Mouse (Mus musculus) testis, postnatal 14 days (tissue): ENCODE results near the gene Col4a1.

Experiments used
- DNase-seq: peaks from one replicate; pipeline ENCODE4 v3.0.0; 2021; ENCODE audit warnings: low spot score

The Col4a1 gene

DNA sequence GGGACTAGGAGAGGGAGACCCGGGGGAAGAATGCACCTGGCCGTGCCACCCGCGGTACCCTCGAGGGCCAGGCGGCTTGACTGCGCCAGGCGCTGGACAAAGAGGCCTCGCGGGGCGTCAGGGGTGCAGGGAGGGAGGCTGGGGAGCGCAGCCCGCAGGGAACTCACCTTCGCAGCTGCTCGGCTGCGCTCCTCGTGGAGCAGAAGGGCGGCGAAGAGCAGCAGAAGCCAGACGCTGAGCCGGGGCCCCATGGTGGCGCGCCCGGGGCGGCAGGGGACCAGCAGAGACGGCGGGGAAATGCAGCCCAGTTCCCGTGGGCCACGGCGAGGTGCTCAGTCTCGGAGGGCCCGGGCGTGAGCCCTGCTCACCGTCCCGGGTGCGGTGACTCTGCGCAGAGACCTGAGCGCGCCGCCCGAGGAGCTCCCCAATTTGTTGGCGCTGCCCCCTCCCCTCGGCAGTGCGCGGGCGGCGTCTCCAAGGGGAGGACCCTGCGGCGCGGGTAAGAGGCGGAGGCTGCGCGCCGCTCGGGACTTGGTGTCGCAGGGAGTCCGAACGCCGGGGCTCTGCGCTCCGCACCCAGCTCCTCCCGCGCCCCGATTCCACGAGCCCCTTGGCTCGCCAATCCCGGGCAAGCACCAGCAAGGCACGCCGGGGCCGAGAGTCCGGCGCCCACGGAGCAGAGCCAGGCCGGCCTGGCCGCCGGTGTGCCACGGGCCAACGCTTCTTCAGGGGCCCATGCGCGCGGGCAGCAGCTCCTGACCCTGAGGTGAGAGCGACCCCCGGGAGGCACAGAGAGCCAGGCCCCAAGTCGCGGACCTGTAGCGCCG is at the start of gene Col4a1, which contains the start of gene Col4a2:
Gene Col4a1, minus strand, starts transcription at position 478 of the 827 bp plus-strand sequence.
Gene Col4a2, plus strand, starts transcription at position 457 of the 827 bp plus-strand sequence.
- DNase-seq = peak; percentile 63

DNA sequence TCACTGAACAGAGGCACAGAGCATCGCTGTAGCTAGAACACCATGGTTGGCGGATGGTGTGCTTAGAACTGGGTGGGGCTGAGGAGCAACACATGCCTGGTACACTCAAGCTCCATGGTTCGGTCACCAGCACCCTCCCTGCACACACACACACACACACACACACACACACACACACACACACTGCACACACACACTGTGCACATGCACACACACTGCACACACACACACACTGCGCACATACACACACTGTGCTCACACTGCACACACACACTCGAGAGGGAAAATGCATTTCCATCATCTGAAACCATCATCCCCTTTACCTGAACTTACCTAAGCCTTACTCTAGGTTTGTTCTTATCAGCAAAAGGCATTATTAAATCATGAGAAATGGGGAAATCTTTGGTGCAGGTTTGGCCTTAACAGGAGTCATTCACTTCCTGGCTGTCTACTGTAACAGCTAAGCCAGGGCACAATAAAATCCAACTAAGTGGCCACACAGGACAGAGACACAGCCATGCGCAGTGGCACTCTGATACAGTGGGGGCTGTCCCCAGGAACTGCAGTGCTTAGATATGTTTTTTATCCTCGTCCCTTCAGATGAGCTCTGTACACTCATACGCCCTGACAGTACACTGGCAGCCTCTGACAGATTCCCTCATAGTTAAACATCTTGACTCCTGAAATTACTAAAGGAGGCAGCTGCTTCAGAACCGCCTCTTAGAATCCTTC is 49.1 kb upstream of the Col4a1 start:
- DNase-seq = no peak

DNA sequence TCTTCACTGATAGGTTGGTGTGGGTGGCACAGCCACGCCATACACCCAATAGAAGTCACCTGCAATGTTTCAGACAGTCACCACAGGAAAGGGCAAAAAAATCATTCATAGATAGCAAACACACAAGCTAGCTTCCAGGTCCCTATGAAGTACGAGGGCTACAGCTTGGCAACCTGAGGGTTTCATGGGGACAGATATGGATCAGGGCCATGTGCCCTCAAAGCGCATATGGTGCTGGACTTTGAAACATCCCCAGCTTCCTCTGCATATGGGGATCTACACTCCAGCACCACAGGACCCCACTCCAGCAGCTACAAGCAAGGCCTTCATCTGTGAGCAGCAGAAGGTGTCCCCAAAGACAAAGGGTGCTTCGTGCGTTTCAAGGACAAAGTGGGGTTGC is 47.2 kb upstream of the Col4a1 start:
- DNase-seq = no peak

DNA sequence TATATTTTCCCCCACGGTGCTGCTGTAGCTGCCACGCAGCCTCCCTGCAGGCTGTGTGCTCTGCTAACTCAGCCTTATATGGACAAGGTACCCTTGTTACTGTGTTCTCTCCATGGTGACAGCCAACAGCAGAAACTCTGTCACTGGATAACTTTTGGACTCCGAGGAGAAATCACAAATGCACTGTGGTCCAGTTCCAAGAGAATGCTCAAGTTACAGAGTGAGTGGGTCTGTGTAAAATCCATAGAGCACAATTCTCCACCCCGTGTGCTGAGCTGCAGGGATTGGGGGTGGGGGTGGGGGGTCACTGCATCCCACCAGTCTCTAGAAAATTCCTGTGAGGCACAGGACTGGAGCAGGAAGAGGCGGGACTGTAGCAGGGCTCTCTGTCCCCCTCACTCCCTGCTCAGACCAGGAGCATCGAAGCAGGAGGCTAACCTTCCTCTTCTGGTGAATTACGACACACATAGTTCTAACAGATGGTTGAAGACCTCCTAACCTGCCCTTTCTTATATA is 45.4 kb upstream of the Col4a1 start:
- no peak for DNase-seq

DNA sequence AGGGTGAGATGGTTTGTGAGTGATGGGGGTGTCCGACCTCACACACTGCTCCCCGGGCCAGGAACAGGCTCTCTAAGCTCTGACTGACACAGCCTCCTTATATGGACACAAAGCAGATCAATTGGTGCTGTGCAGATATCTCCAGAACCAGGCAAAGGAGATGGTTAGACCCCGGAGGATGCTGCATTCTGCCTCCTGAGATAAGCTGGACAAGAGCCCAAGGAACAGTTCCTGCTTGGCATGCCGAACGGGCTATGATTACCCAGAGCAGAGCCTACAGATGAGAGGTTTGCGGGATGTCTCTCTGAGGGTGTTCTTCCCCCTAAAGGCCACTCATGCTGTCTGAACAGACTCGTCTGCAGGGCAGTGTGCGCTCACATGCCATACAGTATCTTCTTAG is 44.1 kb upstream of the Col4a1 start:
- DNase-seq = no peak

DNA sequence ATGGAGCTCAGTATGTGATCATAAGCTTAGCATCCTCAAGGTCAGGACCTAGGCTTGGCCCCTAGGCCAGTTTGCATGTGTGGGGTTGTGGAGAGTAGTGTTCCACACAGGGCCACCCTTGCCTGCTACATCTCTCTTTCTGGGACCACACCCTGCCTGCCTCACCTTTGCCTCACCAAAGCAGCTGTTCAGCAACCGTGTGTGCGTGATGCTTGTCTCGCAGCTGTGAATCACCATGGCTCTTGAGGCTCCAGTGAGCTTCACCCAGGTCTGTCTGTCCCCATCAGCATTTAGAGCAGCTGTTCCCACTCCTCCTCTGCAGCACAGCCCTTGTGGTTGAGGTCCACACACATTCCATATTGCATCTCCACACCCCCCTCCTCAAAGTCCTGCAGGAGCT is 43.3 kb upstream of the Col4a1 start:
- no peak for DNase-seq

DNA sequence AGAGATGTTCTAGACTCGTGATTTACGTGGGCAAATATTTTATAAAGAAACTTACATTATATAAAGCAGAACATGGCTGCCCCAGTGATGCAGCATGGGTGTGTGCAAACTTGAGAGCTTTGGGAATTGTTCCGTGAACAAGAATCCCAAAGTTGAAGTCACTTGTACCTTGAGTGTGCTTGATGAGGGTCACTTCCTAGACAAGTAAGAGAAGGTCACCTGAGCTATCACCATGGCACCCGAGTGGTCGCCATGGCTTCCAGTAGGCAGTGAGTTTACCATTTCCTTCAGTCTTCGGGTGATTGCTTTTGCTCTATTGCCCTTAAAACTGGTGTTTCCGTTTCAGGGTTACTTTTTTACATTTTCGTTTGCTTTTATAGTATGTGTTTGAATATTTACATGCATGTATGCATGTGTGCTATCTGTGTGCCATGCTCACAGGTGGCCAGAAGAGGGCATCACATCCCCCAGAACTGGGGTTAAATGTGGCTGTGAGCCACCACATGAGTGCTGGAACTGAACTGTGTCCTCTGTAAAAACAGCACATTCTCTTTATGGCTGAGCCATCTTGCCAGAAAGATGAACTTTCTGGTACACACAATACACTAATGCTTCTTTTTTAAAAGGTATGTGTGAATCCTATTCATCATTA is 42.3 kb upstream of the Col4a1 start:
- no peak for DNase-seq

DNA sequence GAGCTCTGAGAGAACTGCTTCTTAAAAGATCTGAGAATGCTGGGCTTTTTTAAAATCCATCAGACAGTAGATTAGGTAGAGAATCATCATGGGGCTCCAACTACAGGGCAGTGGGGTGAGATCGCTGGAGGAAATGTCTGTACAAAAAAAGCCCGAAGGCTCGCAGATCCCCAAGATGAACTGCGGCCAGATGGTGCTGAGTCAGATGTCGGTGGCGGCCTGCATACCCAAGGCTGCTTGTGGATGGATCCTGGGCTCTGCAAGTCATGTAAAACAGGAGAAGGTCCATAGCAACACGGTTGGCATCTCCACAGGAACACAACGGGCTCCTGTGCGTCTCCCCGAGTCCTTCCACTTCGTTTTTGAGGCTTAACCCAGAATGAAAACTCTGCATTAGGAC is 39.9 kb upstream of the Col4a1 start:
- DNase-seq = no peak

DNA sequence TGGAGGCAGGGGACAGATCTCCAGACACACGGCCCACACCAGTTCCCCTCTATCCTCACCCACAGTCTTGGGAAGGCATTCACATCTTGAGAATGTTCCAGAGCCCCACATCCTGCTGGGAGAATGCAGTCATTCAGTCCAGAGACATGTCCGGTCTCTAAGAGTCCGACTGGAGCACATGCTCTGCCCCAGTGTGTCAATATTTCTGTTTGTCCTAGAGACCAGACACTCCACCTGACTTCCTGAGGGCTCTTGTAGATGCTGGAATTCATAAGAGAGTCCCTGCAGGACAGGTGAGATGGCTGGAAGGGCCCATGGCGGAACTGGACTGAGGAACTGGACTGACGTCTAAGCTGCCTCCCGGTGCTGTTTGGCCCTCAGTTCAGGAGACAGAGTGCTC is 38.7 kb upstream of the Col4a1 start:
- no peak for DNase-seq

DNA sequence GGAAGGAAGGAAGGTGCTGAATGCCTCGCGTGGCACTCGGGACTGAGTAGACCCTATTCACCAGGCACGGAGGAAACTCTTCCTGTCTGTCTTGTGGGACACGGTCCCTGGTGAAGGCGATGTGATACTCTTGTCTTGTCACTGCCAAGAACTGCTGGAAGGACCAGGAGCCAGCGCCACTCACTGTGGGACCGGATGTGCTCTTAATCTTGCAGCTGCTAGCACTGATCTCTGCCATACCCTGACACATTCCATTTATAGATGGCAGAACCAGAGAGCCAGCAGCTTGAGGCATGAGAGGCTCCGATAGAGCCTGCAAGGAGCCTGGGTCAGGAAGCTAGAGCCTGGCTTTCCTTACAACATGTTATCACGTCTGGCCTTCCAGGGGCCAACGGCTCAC is 36.0 kb upstream of the Col4a1 start:
- DNase-seq = no peak

DNA sequence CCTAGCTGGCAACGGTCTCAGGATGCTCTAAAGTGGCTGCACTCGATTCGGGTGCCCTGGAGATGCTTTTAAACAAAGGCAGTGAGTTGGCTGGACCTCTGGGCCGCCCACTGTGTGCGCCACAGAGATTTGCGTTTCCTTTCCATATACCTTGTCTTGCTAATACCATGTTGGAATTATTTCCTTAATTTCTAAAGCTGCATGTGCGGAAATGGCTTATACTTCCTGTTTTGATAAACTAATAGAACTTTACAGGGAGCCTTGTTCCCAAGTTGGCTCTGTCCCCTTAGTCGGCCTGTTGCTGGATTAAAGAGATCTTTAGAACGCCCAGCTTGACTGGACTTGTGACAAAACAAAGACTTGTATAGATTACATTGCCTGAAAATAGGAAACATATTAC is 35.1 kb upstream of the Col4a1 start:
- no peak for DNase-seq

DNA sequence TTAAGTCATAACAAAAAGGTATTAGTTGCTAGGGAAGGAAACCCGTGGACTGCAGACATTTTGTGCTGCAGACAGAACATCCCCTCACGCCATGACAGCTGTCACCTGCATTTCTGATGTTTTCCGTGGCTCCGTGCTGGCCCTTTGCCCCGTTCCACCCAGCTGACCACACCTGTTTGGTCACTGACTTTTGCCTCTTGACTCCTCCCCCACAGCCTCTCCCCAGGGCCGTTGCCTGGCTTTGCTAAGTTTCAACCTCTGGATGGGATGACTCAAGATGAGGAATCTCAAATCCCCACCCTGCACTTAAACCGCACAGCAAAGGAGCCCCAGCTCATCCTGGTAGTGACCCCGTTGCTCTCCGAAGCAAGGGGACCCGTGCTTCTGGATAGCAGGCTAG is 33.6 kb upstream of the Col4a1 start:
- DNase-seq = no peak

DNA sequence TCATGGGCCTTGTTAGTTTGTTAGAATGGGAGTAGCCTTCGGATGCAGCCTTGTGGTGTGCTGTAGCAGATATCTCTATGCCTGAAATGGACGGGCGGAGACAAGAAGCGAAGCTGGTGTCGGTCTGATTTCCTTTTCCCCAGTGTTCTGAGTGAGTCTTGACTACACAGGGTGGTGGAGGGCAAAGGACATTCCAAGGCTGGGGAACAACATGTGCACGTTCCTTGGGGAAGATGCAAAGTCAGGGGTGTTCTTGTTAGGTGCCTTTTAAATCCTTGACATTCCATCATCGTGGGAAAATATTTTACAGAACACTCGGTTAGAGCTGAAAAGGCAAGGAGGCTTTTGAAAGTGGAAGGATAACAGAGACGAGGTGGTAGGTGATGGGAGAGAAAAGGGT is 31.8 kb upstream of the Col4a1 start:
- no peak for DNase-seq

DNA sequence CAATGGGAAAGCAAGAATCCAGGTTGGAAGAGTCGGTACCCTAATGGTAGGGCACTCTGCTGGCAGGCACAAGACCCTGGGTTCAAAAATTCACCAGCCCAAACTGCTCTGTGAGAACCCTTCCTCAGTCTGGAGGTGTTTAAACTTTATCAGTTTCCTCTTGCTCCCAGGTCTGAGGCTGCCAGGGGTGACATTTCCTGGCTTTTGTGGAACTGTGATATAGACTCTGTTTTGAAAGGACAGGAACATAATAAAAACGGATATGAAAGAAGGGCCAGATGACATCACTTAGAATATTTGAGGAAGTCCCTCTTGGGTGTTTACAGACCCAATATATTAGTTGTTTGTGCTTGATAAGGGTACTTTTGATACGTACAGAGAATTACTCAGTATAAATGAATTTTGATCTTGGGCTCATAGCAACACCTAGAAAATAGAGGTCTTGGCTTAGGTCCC is 28.5 kb upstream of the Col4a1 start:
- no peak for DNase-seq

DNA sequence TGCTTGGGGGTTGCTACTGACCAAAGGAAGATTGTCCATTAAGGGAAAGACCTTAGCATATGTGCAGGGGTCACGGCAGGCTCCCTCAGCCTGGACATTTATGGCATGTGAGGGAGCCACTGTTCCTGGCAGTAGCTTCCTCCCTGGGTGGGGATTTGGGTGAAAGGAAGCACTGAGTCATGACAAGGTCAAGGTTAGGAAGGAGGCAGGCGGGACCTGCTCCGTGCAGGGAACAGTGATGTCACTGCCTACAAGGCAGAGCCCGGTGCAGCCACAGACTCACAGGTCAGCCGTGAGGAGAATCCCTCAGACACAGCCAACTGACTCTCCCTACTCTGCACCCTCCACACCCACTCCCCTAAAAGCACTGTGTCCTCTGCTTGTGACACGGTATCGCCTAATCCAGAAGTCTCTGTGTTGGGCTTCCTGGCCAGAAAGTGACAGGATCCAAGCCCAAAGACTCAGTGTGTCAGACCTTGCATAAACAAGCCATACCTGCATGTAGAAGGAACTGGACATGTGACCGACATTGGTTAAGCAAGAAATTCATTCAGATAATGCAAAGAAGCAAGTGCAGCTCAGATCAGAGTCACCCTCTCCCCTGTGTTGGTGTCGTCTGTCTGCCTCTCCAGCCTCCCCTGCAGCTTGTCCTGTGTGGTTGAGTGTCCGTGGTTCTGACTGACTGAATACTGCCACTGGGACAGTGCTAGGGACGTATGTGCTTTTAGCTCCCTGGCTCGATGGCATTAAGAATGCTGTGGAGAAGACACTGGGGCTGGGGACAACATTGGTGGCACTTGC is 27.9 kb upstream of the Col4a1 start:
- DNase-seq = no peak

DNA sequence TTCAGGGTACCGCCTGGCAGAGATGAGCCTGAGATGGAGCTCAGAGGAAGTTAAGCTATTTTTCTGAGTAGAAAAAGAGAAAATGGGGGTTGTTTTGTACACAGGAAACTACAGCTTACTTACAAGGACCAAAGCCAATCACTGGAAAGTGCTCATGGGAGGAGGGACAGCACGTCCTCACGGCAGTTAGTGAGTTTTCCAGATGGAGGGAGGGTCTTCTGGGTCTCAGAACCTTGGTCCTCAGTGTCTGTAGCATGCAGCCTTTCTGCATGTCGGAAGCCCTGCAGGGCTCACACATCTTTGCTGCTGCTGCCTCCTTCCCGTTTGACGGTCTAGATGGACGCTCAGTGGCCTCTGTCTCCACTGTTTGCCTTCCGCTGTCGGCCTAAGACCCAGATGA is 25.9 kb upstream of the Col4a1 start:
- DNase-seq = no peak

DNA sequence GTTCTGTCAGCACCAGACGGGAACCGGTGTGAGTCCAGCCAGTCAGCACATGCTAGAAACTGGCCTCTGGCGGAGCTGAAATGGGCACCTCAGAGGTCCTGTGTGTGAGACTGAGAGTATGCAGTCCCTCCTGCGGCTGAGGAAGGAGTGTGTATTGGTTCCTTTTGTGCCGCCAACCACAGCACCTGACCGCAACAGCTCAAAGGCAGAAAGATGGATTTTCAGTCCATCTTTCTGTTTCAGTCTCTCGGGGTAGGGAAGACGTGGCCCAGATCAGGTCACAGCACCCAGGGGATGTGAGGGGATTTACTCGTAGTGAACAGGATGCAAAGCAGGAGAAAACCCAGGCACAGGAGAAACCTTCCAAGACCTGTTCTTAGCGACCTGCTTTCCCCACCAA is 25.0 kb upstream of the Col4a1 start:
- DNase-seq = no peak

DNA sequence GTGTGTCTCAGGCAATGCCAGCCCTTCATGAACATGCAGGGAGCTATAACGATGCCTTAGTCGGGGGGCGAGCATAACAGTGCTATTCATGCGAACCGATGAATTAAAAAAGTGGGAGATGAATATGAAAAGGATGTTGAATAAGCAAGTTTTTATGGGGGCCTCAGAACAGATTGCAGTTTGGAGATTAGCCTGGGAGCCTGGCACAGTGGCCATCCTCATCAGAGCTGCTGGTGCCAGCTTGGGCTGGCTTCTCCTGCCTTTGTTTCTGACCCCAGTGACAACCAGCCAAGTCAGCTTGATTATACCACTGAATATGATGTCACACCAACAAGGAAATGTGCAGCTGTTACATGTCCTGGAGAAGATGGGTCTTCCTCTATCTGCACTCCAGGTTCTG is 23.7 kb upstream of the Col4a1 start:
- DNase-seq = no peak

DNA sequence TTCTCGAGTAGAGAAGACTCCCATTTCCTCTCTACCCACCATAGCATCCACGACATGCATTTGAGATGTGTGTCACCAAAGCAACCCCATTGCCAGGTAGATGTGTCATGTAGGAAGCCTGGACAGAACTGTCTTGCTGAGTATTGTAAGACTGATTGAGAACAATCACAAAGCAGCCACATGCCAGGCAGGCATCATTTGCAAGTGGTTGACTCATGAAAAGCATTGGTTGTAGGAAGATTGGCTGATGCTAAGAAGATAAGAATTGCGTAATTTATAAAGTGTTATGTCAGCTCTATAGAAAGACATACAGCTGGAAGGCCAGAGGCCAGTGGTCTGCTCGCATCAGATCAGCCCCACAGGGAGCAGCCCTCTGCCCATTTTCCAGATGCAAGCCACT is 22.6 kb upstream of the Col4a1 start:
- no peak for DNase-seq

DNA sequence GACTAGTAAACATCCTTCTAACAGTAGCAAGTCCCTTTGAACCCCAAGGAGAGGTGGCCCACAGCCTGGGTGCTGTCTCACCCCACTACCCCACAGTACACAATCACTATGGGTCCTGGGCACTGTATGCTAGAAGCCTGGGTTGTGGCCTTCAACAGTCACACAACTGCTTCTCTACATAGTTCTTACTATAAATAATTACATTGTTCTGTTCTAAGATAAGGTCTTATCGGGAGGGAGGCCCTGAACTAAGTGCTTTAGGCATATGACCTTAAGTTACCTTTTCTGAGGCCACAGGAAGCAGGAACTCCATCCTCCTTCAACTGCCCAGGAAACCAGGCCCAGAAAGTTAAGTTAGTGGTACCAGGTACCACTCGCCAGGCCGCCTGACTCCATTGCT is 21.9 kb upstream of the Col4a1 start:
- DNase-seq = no peak

DNA sequence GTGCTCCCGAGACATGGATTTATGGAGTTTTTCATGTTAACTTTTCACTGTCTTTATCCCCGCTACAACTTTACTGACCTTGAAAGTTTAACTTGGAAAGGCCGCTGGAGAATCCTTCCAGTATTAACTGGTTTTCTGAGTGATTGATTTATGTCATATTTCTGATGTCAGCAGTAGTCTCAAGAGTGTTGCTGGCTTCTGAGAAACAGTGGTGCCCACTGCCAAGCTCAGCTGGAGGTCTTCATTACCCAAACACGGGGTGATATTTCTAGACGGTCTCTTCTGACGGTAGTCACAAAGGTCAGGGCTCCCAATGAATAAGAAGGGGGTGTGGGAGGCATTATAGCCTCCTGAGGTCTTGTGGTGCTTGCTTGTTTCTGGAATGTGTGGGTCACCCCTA is 21.1 kb upstream of the Col4a1 start:
- no peak for DNase-seq

DNA sequence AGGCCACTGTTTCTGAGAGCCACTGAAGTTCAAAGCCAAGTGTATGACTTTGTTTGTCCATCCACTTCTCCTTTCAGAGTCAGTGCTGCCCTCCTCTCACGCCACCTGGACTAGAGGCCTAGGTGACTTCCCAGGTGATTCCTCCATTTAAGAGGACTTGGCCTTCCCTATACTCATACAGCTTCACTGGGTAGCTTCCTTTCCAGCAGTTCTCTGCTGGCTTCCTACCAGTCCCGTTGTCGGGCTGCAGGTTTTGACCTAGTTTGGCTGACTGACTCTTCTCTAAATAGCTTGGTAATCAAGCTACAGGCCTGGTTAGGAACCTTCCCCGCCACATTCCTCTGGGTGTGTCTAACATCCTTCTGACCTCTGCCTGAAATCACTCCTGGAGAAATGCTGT is 18.9 kb upstream of the Col4a1 start:
- no peak for DNase-seq
